Mouse (Mus musculus) embryo, embryonic 9.5 days (tissue): ENCODE measurements around the gene Dstyk.

Experiments used
- DNase-seq: peaks from one replicate; pipeline ENCODE4 v3.0.0-alpha.2; 2017; ENCODE audit errors: extremely low spot score

The Dstyk gene

GRCm38 (mm10) chr1:132388813-132389803 lies 28.2 kb upstream of the Dstyk start:
- no peak for DNase-seq

DNA sequence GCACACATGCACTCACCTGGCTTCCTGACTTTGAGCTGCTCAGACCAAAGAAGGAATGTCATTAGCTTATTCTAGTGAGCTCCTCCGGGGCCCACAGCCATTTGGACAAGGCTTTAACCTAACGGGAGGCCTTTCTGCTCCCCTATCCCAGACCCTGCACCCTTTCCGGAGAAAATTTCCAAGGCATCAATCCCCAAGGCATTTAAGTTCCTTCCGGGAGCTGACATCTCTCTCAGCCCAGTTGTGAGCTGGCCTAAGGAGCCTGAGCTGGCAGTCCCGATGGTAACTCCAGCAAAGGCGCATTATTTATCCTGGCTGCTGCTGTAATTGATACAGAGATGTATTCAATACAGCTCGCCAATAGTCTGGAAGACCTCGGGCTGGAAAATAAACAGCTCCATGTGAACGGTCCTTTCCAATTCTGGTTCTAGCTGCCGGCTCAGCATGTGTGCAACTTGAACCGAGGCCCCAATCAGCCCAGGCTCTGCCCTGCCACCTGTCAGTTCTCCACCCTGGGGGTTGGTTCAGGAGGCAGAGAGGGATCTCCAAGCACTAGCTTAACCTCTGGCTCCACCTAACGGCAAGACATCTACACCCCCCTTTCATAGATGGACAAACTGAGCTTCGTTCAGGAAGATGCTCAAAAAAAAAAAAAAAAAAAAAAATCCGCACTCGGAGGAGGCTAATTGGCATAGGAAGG lies 27.3 kb upstream of the Dstyk start:
- peak; percentile 61 for DNase-seq

DNA sequence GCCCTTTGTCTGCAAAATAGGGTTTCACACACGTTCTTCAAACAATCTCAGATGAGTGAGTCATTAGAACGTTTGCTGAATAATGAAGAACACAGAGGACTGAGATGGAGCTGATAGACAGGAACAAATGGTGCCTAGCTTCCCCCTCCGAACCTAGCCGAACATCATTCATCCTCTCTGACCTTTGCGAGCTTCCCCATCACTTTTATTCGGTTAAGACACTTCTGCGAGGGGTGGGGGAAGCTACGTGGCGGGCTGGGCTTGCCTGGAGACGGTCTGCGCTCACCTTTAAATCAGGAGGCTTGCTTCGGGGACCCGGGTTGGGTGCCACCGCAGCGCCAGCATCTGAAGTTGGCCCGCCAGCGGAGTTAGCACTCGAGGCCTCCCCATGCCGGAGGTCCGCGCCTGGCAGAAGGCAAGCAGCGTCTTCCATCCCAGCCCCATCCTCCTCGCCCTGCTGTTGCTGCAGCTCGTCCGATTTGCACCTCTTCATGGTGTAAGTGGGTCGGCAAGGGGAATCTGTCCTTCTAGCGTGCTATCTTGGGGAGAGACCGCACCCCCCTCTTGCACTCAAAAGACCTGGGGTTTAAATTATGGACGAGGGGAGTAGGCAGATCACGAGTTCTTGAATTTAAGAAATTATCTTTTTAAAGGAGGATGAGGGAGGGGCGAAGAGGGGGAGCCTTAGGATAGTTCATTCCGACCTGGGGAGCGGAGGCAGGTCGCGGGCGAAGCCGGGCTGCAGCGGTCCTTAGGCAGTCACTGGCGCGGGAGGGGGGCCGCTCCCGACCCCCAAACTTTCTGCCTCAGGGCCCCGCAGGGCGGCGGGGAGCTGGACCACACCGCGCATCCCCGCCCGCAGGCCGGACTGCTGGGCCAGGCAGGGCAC lies 26.4 kb upstream of the Dstyk start, which contains the start of gene Tmcc2:
Gene Tmcc2, minus strand, starts transcription at position 591 of the 889 bp plus-strand sequence.
- peak; percentile 71 for DNase-seq

- peak; percentile 83 for DNase-seq
These were observed 25.8 kb upstream of the Dstyk start for GRCm38 (mm10) chr1:132391580-132392022.

DNA sequence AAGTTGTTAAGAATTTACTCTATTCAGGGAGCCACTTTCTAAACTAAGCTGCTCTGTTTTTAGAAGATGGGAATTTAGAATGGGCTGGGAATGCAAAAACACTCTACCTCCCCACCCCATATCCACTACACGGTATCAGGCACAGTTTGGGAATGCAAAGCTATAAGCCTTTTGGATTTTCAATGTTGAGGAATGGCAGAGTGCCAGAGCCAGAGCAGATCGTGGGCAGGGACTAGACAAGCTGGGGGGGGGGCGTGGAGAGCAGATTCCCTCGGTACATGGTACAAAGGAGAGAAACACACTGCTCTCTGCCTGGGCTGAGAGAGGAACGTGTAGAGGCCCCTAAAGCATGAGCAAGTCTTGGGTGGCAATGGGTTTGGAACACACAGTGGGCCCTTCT lies 24.5 kb upstream of the Dstyk start:
- DNase-seq = no peak

- DNase-seq = no peak
These were observed 20.6 kb upstream of the Dstyk start for GRCm38 (mm10) chr1:132396705-132397104.

DNA sequence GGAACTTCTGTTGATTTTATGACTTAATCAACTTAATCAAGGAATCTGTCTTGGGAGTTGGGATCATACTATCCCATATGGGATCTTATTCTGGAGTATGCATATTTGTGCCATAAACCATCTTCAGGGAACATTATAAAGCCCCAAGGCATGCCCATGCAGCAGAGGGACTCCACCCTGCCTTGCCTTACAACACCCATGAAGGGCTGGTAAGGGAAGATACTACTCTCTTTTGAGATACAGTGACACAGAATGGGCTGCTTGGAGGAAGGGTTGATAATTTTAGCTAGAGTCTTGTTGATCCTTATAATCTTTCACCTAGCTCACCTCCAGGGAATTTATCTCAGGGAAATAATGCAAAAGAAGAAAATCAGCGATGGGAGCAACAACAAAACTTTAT lies 16.8 kb upstream of the Dstyk start:
- no peak for DNase-seq

- no peak for DNase-seq
These were observed 15.5 kb upstream of the Dstyk start for GRCm38 (mm10) chr1:132401843-132402242.

DNA sequence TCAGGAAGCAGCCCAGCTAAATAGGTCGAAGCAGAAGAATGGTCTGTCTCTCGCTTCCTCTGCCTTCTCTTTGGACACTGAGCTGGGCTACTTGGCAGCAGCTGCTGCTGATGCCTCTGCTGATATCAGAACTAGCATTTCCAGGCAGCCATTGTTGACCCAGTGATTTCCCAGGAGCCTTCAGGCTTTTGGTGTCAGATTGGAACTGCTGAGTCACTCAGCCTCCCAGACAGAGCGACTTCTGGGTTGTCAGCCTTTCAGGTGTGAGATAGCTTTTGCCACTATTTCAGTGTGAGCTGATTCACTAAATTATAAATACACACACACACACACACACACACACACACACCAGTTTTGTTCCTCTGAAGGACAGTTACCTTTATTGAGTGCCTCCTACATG lies 6.7 kb upstream of the Dstyk start:
- DNase-seq = no peak

GRCm38 (mm10) chr1:132416244-132416942 lies 962 bp upstream of the Dstyk start:
- no peak for DNase-seq

- no peak for DNase-seq
These were observed 438 bp upstream of the Dstyk start for GRCm38 (mm10) chr1:132416943-132417290.

DNA sequence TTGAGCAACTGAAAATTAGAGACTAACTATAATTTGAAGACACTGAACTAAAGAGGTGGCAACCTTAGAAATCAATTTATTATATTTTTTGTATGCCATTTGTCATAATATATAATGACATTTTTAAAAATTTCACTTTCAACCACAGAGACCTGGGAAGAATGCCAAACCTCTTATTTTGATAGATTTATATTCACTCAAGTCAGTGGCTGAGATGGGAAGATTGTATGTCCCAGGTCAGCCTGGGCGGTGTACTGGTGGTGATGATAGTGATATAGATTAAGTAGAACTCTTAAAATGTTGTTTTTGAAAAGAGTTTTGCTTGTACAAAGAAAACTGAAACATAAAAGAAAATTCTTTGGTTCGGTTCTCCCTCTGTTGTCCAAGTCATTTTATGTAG lies 2.9 kb downstream of the Dstyk start:
- no peak for DNase-seq

DNA sequence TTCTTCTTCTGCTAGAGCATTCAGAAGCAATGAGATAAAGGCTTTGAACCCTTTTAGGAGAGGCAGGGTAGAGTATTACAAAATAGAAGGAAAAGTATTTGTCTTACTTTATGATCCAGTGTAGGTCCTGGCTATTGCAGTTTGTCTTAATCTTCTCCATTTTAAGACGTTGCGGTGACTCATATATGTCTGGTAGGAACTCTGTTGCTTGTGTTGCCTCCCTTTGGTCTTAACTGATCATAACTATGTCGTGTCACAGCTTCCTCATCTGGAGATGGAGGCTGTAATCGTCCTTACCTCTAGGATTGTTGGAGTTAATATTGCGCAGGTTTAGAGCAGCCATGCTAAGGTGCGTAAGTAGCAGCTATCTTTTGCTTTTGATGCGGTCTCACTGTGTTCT lies 3.3 kb downstream of the Dstyk start:
- DNase-seq = no peak

- no peak for DNase-seq
These were observed 5.7 kb downstream of the Dstyk start for GRCm38 (mm10) chr1:132422912-132423696.

DNA sequence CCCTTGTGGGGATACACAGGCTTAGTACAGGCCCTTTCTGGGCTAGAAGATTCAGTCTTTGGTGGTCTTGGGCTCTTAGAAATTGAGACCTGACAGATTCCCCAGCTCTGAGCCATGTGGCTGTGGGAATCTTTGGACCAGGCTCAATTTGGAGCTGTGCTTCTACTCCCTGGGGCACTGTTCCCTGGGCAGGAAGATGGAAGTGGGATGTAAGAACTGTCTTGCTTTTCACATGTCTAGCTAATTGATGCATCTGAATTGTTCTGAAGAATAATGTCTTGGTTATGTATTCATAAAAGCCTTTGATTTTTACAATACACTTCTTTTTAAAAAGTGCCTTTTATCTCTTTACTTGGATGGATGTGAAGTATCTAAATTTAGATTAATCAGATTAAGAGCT lies 8.2 kb downstream of the Dstyk start:
- DNase-seq = no peak

GRCm38 (mm10) chr1:132430818-132431217 lies 13.5 kb downstream of the Dstyk start:
- no peak for DNase-seq

GRCm38 (mm10) chr1:132431716-132432115 lies 14.4 kb downstream of the Dstyk start:
- no peak for DNase-seq

- DNase-seq = no peak
These were observed 16.0 kb downstream of the Dstyk start for GRCm38 (mm10) chr1:132433349-132433748.

GRCm38 (mm10) chr1:132434032-132434431 lies 16.7 kb downstream of the Dstyk start:
- no peak for DNase-seq

GRCm38 (mm10) chr1:132436320-132436958 lies 19.1 kb downstream of the Dstyk start:
- DNase-seq = no peak
